Mouse (Mus musculus) neural tube, embryonic 13.5 days (tissue): ENCODE results near the gene Enpp3. TPM values are rescaled to one million over a fixed set of nuclear protein-coding genes. Genes with fewer than 3 reads are reported as not detected.

Source experiments
- ATAC-seq: fragments of 200-750 bp; cut with Nextera tagmentation; 2 replicates; pipeline ENCODE4 v1.8.0; 2017; ENCODE audit warnings: low read depth, mild to moderate bottlenecking, moderate TSS enrichment, moderate library complexity
- H3K27ac ChIP-seq: fragments of 300-500 bp; sonication (generic); replicated peaks from 2 replicates; pipeline ENCODE4 v1.5.1; 2015; ENCODE audit warnings: moderate library complexity, mild to moderate bottlenecking, inconsistent platforms
- H3K27me3 ChIP-seq: fragments of 300-500 bp; sonication (generic); 2 replicates; pipeline ENCODE4 v1.6.1; 2015; ENCODE audit warnings: mild to moderate bottlenecking, inconsistent platforms
- H3K36me3 ChIP-seq: fragments of 300-500 bp; sonication (generic); 2 replicates; pipeline ENCODE4 v1.6.1; 2015; ENCODE audit warnings: mild to moderate bottlenecking, inconsistent platforms
- H3K4me1 ChIP-seq: fragments of 300-500 bp; sonication (generic); replicated peaks from 2 replicates; pipeline ENCODE4 v1.6.1; 2015; ENCODE audit warnings: inconsistent platforms
- H3K4me2 ChIP-seq: fragments of 300-500 bp; sonication (generic); 2 replicates; pipeline ENCODE4 v1.6.1; 2015; ENCODE audit warnings: inconsistent platforms, mild to moderate bottlenecking, moderate library complexity
- H3K4me3 ChIP-seq: fragments of 300-500 bp; sonication (generic); 2 replicates; pipeline ENCODE4 v1.5.1; 2015; ENCODE audit warnings: mild to moderate bottlenecking, inconsistent platforms
- H3K9ac ChIP-seq: fragments of 300-500 bp; sonication (generic); 2 replicates; pipeline ENCODE4 v1.6.1; 2015; ENCODE audit warnings: moderate library complexity, mild to moderate bottlenecking, inconsistent platforms
- H3K9me3 ChIP-seq: fragments of 300-500 bp; sonication (generic); 2 replicates; pipeline ENCODE4 v1.6.1; 2016; ENCODE audit warnings: inconsistent platforms
- WGBS: fragments of 180-500 bp; shearing (Covaris S2); methylation state at CpG from one replicate; pipeline ENCODE4 v1.1.7; 2015; 5-methylcytosine and 5-hydroxymethylcytosine counted together
- polyA plus RNA-seq: library from polyadenylated mRNA; unstranded; fragments of >200 nt; fragmentation: Nextera tagmentation; extraction: Ambion mirVana; gene quantifications from 2 replicates; pipeline ENCODE4 v1.2.1, GENCODE M21; 2015

Enpp3 gene
- 4.4 and 4.6 TPM in 2 replicates for polyA plus RNA-seq

GRCm38 (mm10) chr10:24842676-24843075 lies at the start of gene Enpp3:
TSS of gene Enpp3 (minus strand) at chr10:24842823.
- Histone ChIP-seq H3K9ac (no peak within 1 kb of the TSS), H3K4me1 (no peaks in the 10 kb centered on the region), H3K27me3 (no peaks in the 10 kb centered on the region), H3K4me2 (no peak within 1 kb of the TSS), H3K4me3 (no peak within 1 kb of the TSS), H3K36me3 (no peaks in the 10 kb centered on the region), H3K27ac (no peak within 1 kb of the TSS), H3K9me3 (peaks cover 6% of the 10 kb centered on the region; the same call in 1 of the 2 replicates)
- ATAC-seq, result no peak
- WGBS, result 78% methylated on average over 1 of the region's 1 CpGs

GRCm38 (mm10) chr10:24888343-24888742 lies 45.7 kb upstream of the Enpp3 start:
- ATAC-seq, result no peak
- Histone ChIP-seq H3K4me3 (no peak overlapping the region), H3K27me3 (no peaks in the 10 kb centered on the region), H3K36me3 (peaks cover 88% of the 10 kb centered on the region), H3K9me3 (no peaks in the 10 kb centered on the region), H3K9ac (no peak overlapping the region), H3K4me1 (no peaks in the 10 kb centered on the region), H3K4me2 (no peak overlapping the region), H3K27ac (no peak overlapping the region)
- WGBS, result 96% methylated on average over 7 of the region's 7 CpGs

GRCm38 (mm10) chr10:24886008-24886407 lies 43.4 kb upstream of the Enpp3 start:
- no peak for ATAC-seq
- peaks cover 92% of the 10 kb centered on the region for H3K36me3 ChIP-seq
- WGBS, result 85% methylated on average over 9 of the region's 9 CpGs

GRCm38 (mm10) chr10:24873624-24874023 lies 31.0 kb upstream of the Enpp3 start:
- WGBS, result 76% methylated on average over 4 of the region's 4 CpGs
- Histone ChIP-seq H3K4me2 (no peak overlapping the region), H3K9me3 (no peaks in the 10 kb centered on the region), H3K4me1 (peaks cover 3% of the 10 kb centered on the region), H3K9ac (no peak overlapping the region), H3K36me3 (peaks cover 66% of the 10 kb centered on the region), H3K4me3 (no peak overlapping the region), H3K27ac (no peak overlapping the region), H3K27me3 (no peaks in the 10 kb centered on the region)
- no peak for ATAC-seq

More at GRCm38 (mm10) chr10:24886008-24886407, 43.4 kb upstream of the Enpp3 start:
- Histone ChIP-seq H3K4me3 (no peak overlapping the region), H3K9ac (no peak overlapping the region), H3K27ac (no peak overlapping the region), H3K4me2 (no peak overlapping the region), H3K9me3 (no peaks in the 10 kb centered on the region), H3K4me1 (no peaks in the 10 kb centered on the region), H3K27me3 (no peaks in the 10 kb centered on the region)

GRCm38 (mm10) chr10:24869760-24870290 lies 27.2 kb upstream of the Enpp3 start, which contains the start of gene Med23:
TSS of gene Med23 (plus strand) at chr10:24869986.
- peak within 1 kb of the TSS; percentile 67; the same call in 1 of the 2 replicates for H3K27ac ChIP-seq
- WGBS, result under 1% methylated on average over 36 of the region's 36 CpGs
- H3K27me3 ChIP-seq, result no peaks in the 10 kb centered on the region
- H3K36me3 ChIP-seq, result peaks cover 32% of the 10 kb centered on the region
- H3K4me2 ChIP-seq, result peak within 1 kb of the TSS; percentile 64
- peaks cover 3% of the 10 kb centered on the region for H3K4me1 ChIP-seq
- H3K9me3 ChIP-seq, result no peaks in the 10 kb centered on the region
- H3K4me3 ChIP-seq, result peak within 1 kb of the TSS; percentile 92
- peak; percentile 100 for ATAC-seq
- peak within 1 kb of the TSS; percentile 91 for H3K9ac ChIP-seq

DNA sequence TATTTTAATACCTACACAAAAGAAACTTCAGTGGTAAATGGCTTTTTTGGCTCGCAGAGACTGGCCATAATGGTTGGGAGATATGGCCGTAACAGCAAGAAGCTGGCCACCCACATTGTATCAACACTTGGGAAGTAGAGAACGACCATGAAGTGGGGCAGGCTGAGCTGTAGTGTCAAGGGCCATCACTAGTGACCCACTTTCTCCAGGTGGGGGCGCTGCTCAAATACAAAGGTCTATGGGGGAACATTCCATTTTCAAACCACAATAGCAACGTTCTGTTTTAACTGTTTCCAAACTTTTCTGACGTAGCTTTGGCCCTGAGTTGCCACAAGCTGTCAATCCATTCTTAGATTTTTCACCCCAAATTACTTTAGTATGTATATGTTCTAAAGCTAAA lies 21.8 kb upstream of the Enpp3 start:
- 73% methylated on average over 6 of the region's 6 CpGs for WGBS
- no peaks in the 10 kb centered on the region for H3K9me3 ChIP-seq
- H3K9ac ChIP-seq, result no peak overlapping the region
- no peak for ATAC-seq
- H3K4me2 ChIP-seq, result no peak overlapping the region
- H3K4me3 ChIP-seq, result no peak overlapping the region
- no peaks in the 10 kb centered on the region for H3K4me1 ChIP-seq
- H3K36me3 ChIP-seq, result no peaks in the 10 kb centered on the region
- no peak overlapping the region for H3K27ac ChIP-seq
- no peaks in the 10 kb centered on the region for H3K27me3 ChIP-seq

DNA sequence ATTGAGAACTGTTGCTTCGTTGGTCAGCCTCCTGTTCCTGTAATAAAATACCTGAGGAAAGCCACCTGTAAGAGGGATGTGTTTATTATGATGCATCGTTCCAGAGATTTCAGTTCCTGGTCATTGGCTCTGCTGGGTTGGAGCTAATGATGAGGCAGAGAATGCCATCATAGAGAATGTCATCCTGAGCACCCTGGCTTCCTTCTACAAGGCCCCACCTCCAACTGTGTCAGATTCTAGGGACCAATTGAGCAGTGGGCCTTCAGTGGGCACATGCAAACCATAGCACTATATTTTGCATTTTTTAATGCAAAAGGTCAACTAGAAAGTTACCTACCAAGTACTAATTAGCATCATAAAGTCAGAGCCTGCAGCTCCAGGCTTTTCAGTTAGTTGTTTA lies 20.5 kb upstream of the Enpp3 start:
- Histone ChIP-seq H3K4me2 (no peak overlapping the region), H3K36me3 (no peaks in the 10 kb centered on the region), H3K27me3 (no peaks in the 10 kb centered on the region), H3K4me3 (no peak overlapping the region), H3K9me3 (no peaks in the 10 kb centered on the region), H3K9ac (no peak overlapping the region), H3K27ac (no peak overlapping the region), H3K4me1 (no peaks in the 10 kb centered on the region)
- no peak for ATAC-seq
- 80% methylated on average over 2 of the region's 2 CpGs for WGBS

DNA sequence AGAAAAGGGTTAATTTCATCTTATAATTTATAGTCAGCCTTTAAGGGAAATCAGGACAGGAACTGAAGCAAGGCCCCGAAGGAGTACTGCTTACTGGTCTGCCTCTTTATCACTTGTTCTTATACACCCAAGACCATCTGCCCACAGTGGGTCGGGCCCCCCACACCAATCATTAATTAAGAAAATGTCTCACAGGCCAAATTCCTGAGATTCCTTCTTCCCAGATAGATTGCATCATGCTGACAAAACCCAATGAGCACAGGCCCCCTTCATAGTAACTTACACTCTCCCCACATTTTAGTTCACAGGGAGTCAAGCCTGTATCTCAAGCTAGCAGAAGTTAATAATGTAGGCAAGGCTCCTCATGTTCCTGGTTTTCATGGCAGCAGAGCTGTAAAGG lies 625 bp downstream of the Enpp3 start:
- Histone ChIP-seq H3K4me2 (no peak overlapping the region), H3K4me3 (no peak overlapping the region), H3K9ac (no peak overlapping the region), H3K27me3 (no peaks in the 10 kb centered on the region), H3K36me3 (no peaks in the 10 kb centered on the region), H3K4me1 (no peaks in the 10 kb centered on the region), H3K9me3 (peaks cover 6% of the 10 kb centered on the region; the same call in 1 of the 2 replicates), H3K27ac (no peak overlapping the region)
- ATAC-seq, result no peak
- WGBS, result 35% methylated on average over 2 of the region's 2 CpGs

DNA sequence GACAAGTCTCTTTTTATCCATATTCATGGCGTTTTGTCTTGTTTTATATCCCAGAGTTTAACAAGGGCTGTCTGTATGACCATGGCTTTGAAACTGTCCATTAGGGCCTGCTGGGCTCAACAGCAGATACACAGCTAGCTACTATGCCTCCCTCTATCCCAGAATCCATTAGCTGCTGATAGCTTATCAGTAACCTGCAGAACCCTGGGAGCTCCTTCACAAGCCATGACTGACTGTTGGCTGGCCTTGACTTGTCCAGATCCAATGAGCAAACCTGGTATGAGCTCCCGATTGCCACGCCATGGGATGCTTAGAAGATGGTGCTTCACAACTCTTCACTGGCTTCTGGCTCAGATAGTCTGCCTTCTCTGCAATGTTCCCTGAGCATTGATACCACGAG lies 1.8 kb downstream of the Enpp3 start:
- no peak for ATAC-seq
- 94% methylated on average over 4 of the region's 4 CpGs for WGBS
- no peaks in the 10 kb centered on the region for H3K36me3 ChIP-seq

GRCm38 (mm10) chr10:24836366-24837038 lies 6.1 kb downstream of the Enpp3 start:
- H3K27me3 ChIP-seq, result no peaks in the 10 kb centered on the region
- H3K4me1 ChIP-seq, result peaks cover 22% of the 10 kb centered on the region
- WGBS, result 51% methylated on average over 4 of the region's 4 CpGs
- H3K9me3 ChIP-seq, result no peaks in the 10 kb centered on the region
- H3K9ac ChIP-seq, result no peak overlapping the region
- H3K4me3 ChIP-seq, result peak overlapping the region; percentile 26; the same call in 1 of the 2 replicates
- H3K27ac ChIP-seq, result peak overlapping the region; percentile 39; the same call in 1 of the 2 replicates
- peak overlapping the region; percentile 51 for H3K4me2 ChIP-seq
- ATAC-seq, result peak; percentile 63; the same call in 1 of the 2 replicates
- no peaks in the 10 kb centered on the region for H3K36me3 ChIP-seq

More for the DNA sequence above, 1.8 kb downstream of the Enpp3 start:
- no peak overlapping the region for H3K27ac ChIP-seq
- no peak overlapping the region for H3K9ac ChIP-seq
- H3K4me2 ChIP-seq, result no peak overlapping the region
- no peaks in the 10 kb centered on the region for H3K27me3 ChIP-seq
- peaks cover 9% of the 10 kb centered on the region for H3K4me1 ChIP-seq
- H3K9me3 ChIP-seq, result peaks cover 6% of the 10 kb centered on the region; the same call in 1 of the 2 replicates
- H3K4me3 ChIP-seq, result no peak overlapping the region

DNA sequence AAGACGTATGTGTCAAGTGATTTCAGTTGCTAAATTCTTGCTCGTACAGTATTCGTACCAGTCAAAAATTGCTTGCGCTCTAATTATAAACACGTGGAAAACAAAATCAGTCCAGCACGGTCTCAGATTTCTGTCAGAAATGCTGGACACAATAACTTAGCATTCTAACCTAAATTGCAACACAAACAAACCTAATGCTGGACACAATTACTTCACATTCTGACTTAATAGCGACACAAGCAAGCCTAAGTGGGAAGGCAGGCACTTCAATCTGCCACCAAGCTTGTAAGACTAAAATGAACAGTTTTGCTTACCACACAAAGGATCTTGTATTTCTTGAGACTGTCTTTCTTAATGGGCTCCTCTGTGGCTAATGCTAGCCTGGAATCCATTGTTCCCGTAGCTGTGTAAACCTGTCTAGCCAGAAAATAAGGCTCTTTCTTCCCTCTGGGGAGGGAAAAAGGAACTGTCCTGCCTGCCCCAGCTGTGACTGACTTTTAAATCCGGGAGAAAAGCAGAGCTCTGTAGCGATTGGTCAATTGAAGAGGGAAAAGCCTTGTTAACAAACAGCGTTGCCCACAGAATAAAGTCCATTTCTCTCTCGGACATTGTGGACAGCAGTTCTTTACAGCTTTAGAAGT lies 6.8 kb downstream of the Enpp3 start:
- H3K9ac ChIP-seq, result peak overlapping the region; percentile 56
- H3K27me3 ChIP-seq, result no peaks in the 10 kb centered on the region
- H3K27ac ChIP-seq, result peak overlapping the region; percentile 39
- H3K4me1 ChIP-seq, result peaks cover 22% of the 10 kb centered on the region
- no peaks in the 10 kb centered on the region for H3K36me3 ChIP-seq
- peak; percentile 86 for ATAC-seq
- no peaks in the 10 kb centered on the region for H3K9me3 ChIP-seq
- H3K4me3 ChIP-seq, result peak overlapping the region; percentile 26
- peak overlapping the region; percentile 51 for H3K4me2 ChIP-seq
- 14% methylated on average over 12 of the region's 12 CpGs for WGBS
